Mouse (Mus musculus): Measurements from ENCODE around the gene Dnajc30.
A peak's percentile ranks its signal among the peaks of the same experiment; 100 is the strongest.

Dnajc30 gene

DNA sequence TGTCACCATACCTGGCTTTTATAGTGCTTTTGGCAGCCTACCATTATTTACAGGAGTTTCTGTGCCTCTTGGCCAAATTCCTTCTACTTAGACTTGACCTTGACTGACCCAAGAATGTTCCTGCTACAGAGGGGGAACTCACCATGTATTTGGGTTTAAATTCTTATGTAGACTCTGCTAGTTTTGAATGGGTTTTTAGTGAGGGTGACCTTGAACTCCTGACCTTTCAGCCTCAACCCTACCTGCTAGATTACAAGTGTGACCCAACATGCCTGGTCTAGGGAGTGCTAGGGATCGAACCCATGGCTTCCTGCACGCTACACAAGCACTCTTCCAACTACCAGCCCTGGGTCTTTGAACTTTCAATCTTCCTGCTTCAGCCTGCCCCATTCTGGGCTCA is 8.1 kb downstream of the Dnajc30 start:
- peaks cover 15% of the 10 kb centered on the region for H3K36me3 ChIP-seq (ENCODE audit: insufficient read depth, low read length)
- no peak for TF ChIP-seq NANOG (IDR thresholded peaks at IDR 0.05; ENCODE audit: borderline replicate concordance, low read length)
- H3K4me1 ChIP-seq (replicated peaks; ENCODE audit: low read depth, low read length), result peaks cover 64% of the 10 kb centered on the region
- peaks cover 8% of the 10 kb centered on the region for H3K27me3 ChIP-seq (ENCODE audit: insufficient read depth, low read length)
- peak overlapping the region; percentile 71 for H3K4me3 ChIP-seq (replicated peaks; ENCODE audit: low read length)
- H3K9me3 ChIP-seq (ENCODE audit: low read length), result no peaks in the 10 kb centered on the region

DNA sequence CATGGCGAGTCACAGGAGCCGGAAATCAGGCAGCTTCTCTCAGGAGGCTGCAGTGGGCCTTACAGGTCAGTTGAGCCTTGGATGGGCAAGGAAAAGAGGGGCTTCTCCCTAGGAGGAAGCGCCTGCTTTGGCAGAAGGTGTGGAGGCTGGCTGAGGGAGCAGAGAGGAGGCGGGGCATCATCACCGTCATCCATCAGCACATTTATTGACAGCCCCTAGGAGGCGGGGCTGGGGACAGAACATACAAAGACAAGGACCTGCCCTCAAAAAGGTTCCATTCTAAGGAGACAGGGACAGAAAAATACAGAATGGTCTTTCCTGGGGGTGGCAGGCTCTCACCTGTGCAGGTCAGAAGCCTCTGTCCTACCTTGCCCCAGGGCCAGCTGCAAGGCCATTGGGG is 8.7 kb downstream of the Dnajc30 start:
- TF ChIP-seq CTCF (conservative IDR thresholded peaks at IDR 0.05; ENCODE audit: low read length) (no peak), NANOG (IDR thresholded peaks at IDR 0.05; ENCODE audit: borderline replicate concordance, low read length) (no peak), POU5F1 (IDR thresholded peaks at IDR 0.05; ENCODE audit: borderline replicate concordance, low read length) (no peak)
- Histone ChIP-seq H3K36me3 (ENCODE audit: insufficient read depth, low read length) (peaks cover 8% of the 10 kb centered on the region), H3K27me3 (ENCODE audit: insufficient read depth, low read length) (peaks cover 14% of the 10 kb centered on the region), H3K4me3 (replicated peaks; ENCODE audit: low read length) (peak overlapping the region; percentile 71), H3K9me3 (ENCODE audit: low read length) (no peaks in the 10 kb centered on the region), H3K4me1 (replicated peaks; ENCODE audit: low read depth, low read length) (peaks cover 69% of the 10 kb centered on the region)

DNA sequence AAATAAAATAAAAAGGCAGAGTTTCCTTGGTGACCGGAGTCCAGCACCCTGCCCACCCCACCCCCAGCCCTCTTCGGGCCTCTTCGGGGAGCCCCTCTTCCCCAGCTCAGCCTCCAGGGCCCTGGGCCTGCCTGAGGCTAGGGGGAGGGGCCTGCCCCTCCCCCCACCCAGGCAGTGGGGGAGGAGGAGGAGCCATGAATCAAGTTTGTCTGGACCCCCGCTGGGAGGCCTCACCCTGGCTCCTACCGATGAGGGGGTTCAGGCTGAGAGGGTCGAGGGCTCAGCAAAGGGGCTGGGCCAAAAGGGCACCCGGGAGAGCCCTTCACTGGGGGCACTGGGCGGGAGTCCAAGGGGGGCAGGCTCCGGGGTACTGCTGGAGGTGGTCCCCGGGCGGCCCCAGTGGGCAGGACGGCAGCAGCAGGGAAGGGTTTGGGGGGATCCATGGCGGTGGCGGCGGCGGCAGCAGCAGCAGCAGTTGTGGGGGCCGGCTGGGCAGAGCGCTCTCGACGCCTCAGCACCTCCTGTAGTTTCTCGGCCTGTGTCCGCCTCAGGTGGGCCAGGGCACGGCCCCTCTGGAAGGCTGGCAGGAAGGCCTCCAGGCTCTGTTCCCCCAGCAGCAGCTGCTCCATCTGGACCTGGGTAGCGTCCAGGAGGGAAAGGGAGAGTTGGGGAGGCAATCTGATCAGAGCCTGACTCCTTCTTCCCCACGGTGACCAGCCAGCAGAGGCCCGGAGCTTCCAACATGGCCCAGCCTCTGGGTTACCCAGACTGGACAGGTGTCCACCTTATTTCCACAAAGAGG is 9.5 kb downstream of the Dnajc30 start:
- peak overlapping the region; percentile 71 for H3K4me3 ChIP-seq (replicated peaks; ENCODE audit: low read length)
- TF ChIP-seq CTCF (conservative IDR thresholded peaks at IDR 0.05; ENCODE audit: low read length) (no peak), NANOG (IDR thresholded peaks at IDR 0.05; ENCODE audit: borderline replicate concordance, low read length) (no peak), POU5F1 (IDR thresholded peaks at IDR 0.05; ENCODE audit: borderline replicate concordance, low read length) (no peak)
- H3K36me3 ChIP-seq (ENCODE audit: insufficient read depth, low read length), result no peaks in the 10 kb centered on the region
- H3K27me3 ChIP-seq (ENCODE audit: insufficient read depth, low read length), result peaks cover 16% of the 10 kb centered on the region
- H3K4me1 ChIP-seq (replicated peaks; ENCODE audit: low read depth, low read length), result peaks cover 71% of the 10 kb centered on the region
- no peaks in the 10 kb centered on the region for H3K9me3 ChIP-seq (ENCODE audit: low read length)

DNA sequence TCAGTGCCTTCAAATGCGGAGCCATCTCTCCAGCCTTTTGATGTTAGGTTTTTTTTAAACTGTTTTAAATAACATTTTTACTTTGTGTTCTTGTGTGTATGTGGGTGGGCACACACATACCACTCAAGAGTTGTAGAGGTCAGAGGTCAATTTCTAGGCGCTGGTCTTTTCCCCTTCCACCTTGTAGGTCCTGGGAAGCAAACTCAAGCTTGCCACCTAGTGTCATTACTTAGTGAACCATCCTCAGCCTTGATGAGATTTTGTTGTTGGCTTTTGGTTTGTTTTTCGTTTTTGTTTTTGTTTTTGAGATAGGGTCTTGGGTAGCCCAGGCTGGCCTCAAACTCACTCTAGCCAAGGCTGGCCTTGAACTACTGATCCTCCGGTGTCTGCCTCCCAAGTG is 11.7 kb downstream of the Dnajc30 start:
- TF ChIP-seq POU5F1 (IDR thresholded peaks at IDR 0.05; ENCODE audit: borderline replicate concordance, low read length), result no peak
- TF ChIP-seq NANOG (IDR thresholded peaks at IDR 0.05; ENCODE audit: borderline replicate concordance, low read length), result no peak
- no peak; the same call in 1 of the 2 replicates for TF ChIP-seq CTCF (conservative IDR thresholded peaks at IDR 0.05; ENCODE audit: low read length)
- Histone ChIP-seq H3K27me3 (ENCODE audit: insufficient read depth, low read length) (peaks cover 35% of the 10 kb centered on the region), H3K36me3 (ENCODE audit: insufficient read depth, low read length) (no peaks in the 10 kb centered on the region), H3K9me3 (ENCODE audit: low read length) (0 out of 2 replicates have a peak, but pooled peaks cover under 1% of the 10 kb centered on the region), H3K4me1 (replicated peaks; ENCODE audit: low read depth, low read length) (peaks cover 67% of the 10 kb centered on the region), H3K4me3 (replicated peaks; ENCODE audit: low read length) (no peak overlapping the region)

DNA sequence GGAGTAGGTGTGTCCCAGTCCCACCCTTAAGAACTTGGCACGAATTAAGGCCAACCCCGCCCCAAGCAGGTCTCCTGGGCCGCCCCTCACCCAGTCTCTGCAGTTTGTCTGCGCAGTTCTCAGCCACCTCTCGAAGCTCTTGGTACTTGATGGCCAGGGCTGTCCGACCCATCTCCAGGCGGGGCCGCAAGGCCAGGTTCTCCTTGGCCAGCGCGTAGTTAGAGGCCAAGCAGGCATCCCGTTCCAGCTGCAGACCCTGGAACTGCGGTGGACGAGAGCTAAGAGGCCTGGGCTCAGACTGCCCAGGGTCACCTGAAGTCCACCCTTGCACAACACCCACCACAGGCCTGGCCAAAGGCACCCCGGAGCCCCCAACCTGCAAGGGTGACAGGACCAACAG is 12.4 kb downstream of the Dnajc30 start:
- peak overlapping the region; percentile 89 for H3K4me3 ChIP-seq (replicated peaks; ENCODE audit: low read length)
- no peaks in the 10 kb centered on the region for H3K36me3 ChIP-seq (ENCODE audit: insufficient read depth, low read length)
- H3K9me3 ChIP-seq (ENCODE audit: low read length), result peaks cover 5% of the 10 kb centered on the region; the same call in 1 of the 2 replicates
- H3K4me1 ChIP-seq (replicated peaks; ENCODE audit: low read depth, low read length), result peaks cover 61% of the 10 kb centered on the region
- no peak for TF ChIP-seq NANOG (IDR thresholded peaks at IDR 0.05; ENCODE audit: borderline replicate concordance, low read length)
- H3K27me3 ChIP-seq (ENCODE audit: insufficient read depth, low read length), result peaks cover 38% of the 10 kb centered on the region

DNA sequence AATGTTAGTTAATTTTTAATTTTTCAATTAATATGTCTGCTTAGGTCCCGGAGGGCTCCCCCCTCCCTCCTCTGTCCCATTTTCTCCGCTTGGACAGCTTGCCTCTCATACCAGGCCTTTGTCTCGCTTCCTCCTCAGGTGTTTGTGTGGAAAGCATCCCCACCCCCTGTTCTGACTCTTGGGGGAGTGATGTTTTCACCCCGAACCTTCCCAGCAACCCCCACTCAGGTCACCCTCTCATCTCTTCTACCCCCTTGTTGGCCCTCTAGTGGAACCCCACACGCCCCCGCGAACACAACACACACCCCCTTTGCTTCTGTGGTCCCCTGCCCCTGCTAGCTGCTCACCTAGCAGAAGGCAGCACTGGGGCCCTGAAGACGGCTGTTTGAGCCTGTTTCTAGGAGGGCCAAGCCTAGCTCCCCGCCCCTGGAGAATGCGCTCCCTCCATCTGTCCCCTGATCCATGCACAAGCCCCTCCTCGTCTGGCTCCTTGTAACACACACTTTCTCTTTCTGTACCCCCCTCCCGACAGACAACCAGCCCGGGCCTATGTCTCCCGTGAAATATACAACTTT is 13.0 kb downstream of the Dnajc30 start:
- no peaks in the 10 kb centered on the region for H3K36me3 ChIP-seq (ENCODE audit: insufficient read depth, low read length)
- peaks cover 5% of the 10 kb centered on the region; the same call in 1 of the 2 replicates for H3K9me3 ChIP-seq (ENCODE audit: low read length)
- H3K27me3 ChIP-seq (ENCODE audit: insufficient read depth, low read length), result peaks cover 45% of the 10 kb centered on the region
- TF ChIP-seq POU5F1 (IDR thresholded peaks at IDR 0.05; ENCODE audit: borderline replicate concordance, low read length), result no peak
- no peak for TF ChIP-seq NANOG (IDR thresholded peaks at IDR 0.05; ENCODE audit: borderline replicate concordance, low read length)
- no peak for TF ChIP-seq CTCF (conservative IDR thresholded peaks at IDR 0.05; ENCODE audit: low read length)
- peaks cover 54% of the 10 kb centered on the region for H3K4me1 ChIP-seq (replicated peaks; ENCODE audit: low read depth, low read length)
- H3K4me3 ChIP-seq (replicated peaks; ENCODE audit: low read length), result peak overlapping the region; percentile 89

DNA sequence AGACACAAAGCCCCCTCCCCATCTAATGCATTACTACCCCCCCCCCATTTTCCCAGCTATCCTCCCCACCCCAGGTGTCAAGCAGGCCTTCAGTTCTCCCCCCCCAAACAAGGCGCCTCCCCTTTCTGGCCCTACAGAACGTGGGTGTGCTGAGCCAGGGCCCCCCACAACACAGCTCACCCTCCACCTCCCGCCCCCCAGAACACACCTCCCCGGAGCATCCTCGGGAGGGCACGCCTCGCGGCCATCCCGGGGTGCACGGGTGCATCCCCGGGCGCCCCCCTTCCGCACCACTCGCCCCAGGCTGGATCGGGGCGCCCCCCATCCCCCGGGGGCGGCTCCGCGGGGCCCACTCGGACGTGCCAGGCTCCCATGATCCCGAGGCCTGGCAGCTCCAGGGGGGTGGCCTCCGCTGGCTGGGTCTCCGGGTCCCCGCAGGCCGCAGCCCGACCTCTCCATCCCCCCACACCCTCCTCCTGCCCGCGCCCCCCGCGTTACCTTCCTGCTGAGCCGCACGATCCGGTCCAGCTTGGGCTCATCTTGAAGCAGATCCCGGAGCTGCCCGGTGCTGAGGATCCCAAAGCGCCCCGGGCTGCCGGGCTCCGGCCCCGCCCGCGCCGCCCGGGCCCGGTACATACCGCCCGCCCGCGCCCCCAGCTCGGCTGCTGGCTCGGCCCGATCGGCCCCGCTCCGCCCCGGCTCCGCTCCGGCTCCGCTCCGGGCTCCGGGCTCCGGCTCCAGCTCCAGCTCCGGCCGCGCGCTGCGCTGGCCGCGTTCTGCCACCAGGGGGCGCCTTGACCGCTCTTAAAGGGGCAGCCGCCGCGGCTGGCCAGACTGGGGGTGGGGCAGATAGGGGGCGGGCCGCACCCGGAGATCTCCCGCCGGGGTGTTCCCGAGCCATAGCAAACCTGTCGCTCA is 13.8 kb downstream of the Dnajc30 start, which contains the start of gene Vps37d:
Gene Vps37d, minus strand, starts transcription at position 703 of the 918 bp plus-strand sequence.
- Histone ChIP-seq H3K27me3 (ENCODE audit: insufficient read depth, low read length) (peaks cover 47% of the 10 kb centered on the region), H3K4me1 (replicated peaks; ENCODE audit: low read depth, low read length) (peaks cover 46% of the 10 kb centered on the region), H3K36me3 (ENCODE audit: insufficient read depth, low read length) (no peaks in the 10 kb centered on the region), H3K9me3 (ENCODE audit: low read length) (peaks cover 5% of the 10 kb centered on the region; the same call in 1 of the 2 replicates), H3K4me3 (replicated peaks; ENCODE audit: low read length) (peak within 1 kb of the TSS; percentile 89)
- TF ChIP-seq POU5F1 (IDR thresholded peaks at IDR 0.05; ENCODE audit: borderline replicate concordance, low read length) (no peak), CTCF (conservative IDR thresholded peaks at IDR 0.05; ENCODE audit: low read length) (no peak), NANOG (IDR thresholded peaks at IDR 0.05; ENCODE audit: borderline replicate concordance, low read length) (no peak)

DNA sequence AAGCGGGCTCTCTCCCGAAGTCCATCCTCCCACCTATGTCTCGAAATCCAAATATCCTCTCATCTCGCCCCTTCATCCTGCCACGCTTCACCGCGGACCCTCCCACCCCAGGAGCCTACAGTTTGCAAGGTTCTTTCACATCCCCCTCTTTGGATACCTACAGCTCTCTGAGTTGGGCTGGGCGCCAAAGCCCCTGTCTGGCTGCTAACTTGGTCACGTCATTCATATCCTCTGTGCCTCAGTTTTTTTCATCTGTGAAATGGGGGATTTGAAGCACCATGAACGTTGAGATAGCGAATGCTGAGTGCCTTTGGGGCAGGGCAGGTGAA is 14.4 kb downstream of the Dnajc30 start:
- peaks cover 40% of the 10 kb centered on the region for H3K4me1 ChIP-seq (replicated peaks; ENCODE audit: low read depth, low read length)
- H3K9me3 ChIP-seq (ENCODE audit: low read length), result peaks cover 5% of the 10 kb centered on the region; the same call in 1 of the 2 replicates
- no peaks in the 10 kb centered on the region for H3K36me3 ChIP-seq (ENCODE audit: insufficient read depth, low read length)
- no peak for TF ChIP-seq POU5F1 (IDR thresholded peaks at IDR 0.05; ENCODE audit: borderline replicate concordance, low read length)
- no peak for TF ChIP-seq CTCF (conservative IDR thresholded peaks at IDR 0.05; ENCODE audit: low read length)
- TF ChIP-seq NANOG (IDR thresholded peaks at IDR 0.05; ENCODE audit: borderline replicate concordance, low read length), result no peak
- H3K4me3 ChIP-seq (replicated peaks; ENCODE audit: low read length), result peak overlapping the region; percentile 89
- H3K27me3 ChIP-seq (ENCODE audit: insufficient read depth, low read length), result peaks cover 48% of the 10 kb centered on the region

All from E14TG2a.4 (cell line).